Mouse (Mus musculus) embryonic facial prominence, embryonic 12.5 days (tissue): ENCODE measurements around the gene Nxnl1. TPM values are rescaled to one million over a fixed set of nuclear protein-coding genes. Genes with fewer than 3 reads are reported as not detected.

Source experiments
- polyA plus RNA-seq: library from polyadenylated mRNA; unstranded; fragments of >200 nt; fragmentation: Nextera tagmentation; extraction: Ambion mirVana; gene quantifications from 2 replicates; pipeline ENCODE4 v1.2.1, GENCODE M21; 2016

Gene Nxnl1
- polyA plus RNA-seq, 1 experiment from 2014 or later: not detected

Other genes starting within 250 kb of the Nxnl1 start
- 85.4 and 89.2 TPM in 2 replicates for gene Use1, start 199.8 kb downstream of the Nxnl1 start, polyA plus RNA-seq
- gene Ocel1, start 195.3 kb downstream of the Nxnl1 start, polyA plus RNA-seq: 5.4 and 5.6 TPM in 2 replicates
- gene Nr2f6, start 184.6 kb downstream of the Nxnl1 start, polyA plus RNA-seq: 71.0 and 72.7 TPM in 2 replicates
- gene Ushbp1, start 170.8 kb downstream of the Nxnl1 start, polyA plus RNA-seq: 8.6 and 8.9 TPM in 2 replicates
- 99.6 and 103 TPM in 2 replicates for gene Babam1, start 169.7 kb downstream of the Nxnl1 start, polyA plus RNA-seq
- 40.5 and 42.7 TPM in 2 replicates for gene Ankle1, start 160.6 kb downstream of the Nxnl1 start, polyA plus RNA-seq
- gene Abhd8, start 102.9 kb downstream of the Nxnl1 start, polyA plus RNA-seq: 89.4 and 92.7 TPM in 2 replicates
- gene Mrpl34, start 101.6 kb downstream of the Nxnl1 start, polyA plus RNA-seq: 169 TPM in 2 replicates
- 108 and 117 TPM in 2 replicates for gene Dda1, start 97.4 kb downstream of the Nxnl1 start, polyA plus RNA-seq
- gene Ano8, start 80.6 kb downstream of the Nxnl1 start, polyA plus RNA-seq: 9.6 and 10.7 TPM in 2 replicates
- 23.0 and 25.0 TPM in 2 replicates for gene Gtpbp3, start 78.5 kb downstream of the Nxnl1 start, polyA plus RNA-seq
- gene Plvap, start 54.8 kb downstream of the Nxnl1 start, polyA plus RNA-seq: 62.2 and 64.4 TPM in 2 replicates
- 0.48 and 0.49 TPM in 2 replicates for gene Ccdc194, start 40.9 kb downstream of the Nxnl1 start, polyA plus RNA-seq
- 11.2 and 12.8 TPM in 2 replicates for gene Bst2, start 29.1 kb downstream of the Nxnl1 start, polyA plus RNA-seq
- gene Mvb12a, start 23.7 kb downstream of the Nxnl1 start, polyA plus RNA-seq: 69.0 and 72.6 TPM in 2 replicates
- 0.23 and 1.1 TPM in 2 replicates for gene Tmem221, start 7.7 kb downstream of the Nxnl1 start, polyA plus RNA-seq
- gene Slc27a1, start 2.3 kb upstream of the Nxnl1 start, polyA plus RNA-seq: 48.4 and 48.6 TPM in 2 replicates
- 230 and 236 TPM in 2 replicates for gene Pgls, start 25.6 kb upstream of the Nxnl1 start, polyA plus RNA-seq
- gene Fam129c, start 31.0 kb upstream of the Nxnl1 start, polyA plus RNA-seq: 4.5 and 6.2 TPM in 2 replicates
- gene Colgalt1, start 44.4 kb upstream of the Nxnl1 start, polyA plus RNA-seq: 72.7 and 72.8 TPM in 2 replicates
- 1.9 and 2.8 TPM in 2 replicates for gene Unc13a, start 105.2 kb upstream of the Nxnl1 start, polyA plus RNA-seq
- gene Jak3, start 109.7 kb upstream of the Nxnl1 start, polyA plus RNA-seq: 3.4 and 4.5 TPM in 2 replicates
- 0.39 and 0.50 TPM in 2 replicates for gene Insl3, start 122.6 kb upstream of the Nxnl1 start, polyA plus RNA-seq
- 0.64 and 0.67 TPM in 2 replicates for gene B3gnt3, start 135.2 kb upstream of the Nxnl1 start, polyA plus RNA-seq
- gene Fcho1, start 159.1 kb upstream of the Nxnl1 start, polyA plus RNA-seq: 7.4 and 8.3 TPM in 2 replicates